Mouse (Mus musculus) T-helper 2 cell (primary cell): ENCODE data around the gene Chrna1.

Experiments
- in situ Hi-C: fragments of 300-600 bp; cut with MboI, MseI; formaldehyde crosslinking; loops from one replicate; pipeline ENCODE4 v1.15.1; 2025; ENCODE audit warnings: high pct_unique_total_duplicates

The Chrna1 gene

GRCm38 (mm10) chr2:73561665-73562063 lies 18.5 kb downstream of the Chrna1 start:
- in situ Hi-C loops, result loop anchor here (25.0 kb wide), 1 partner anchor 326 kb away; the partner anchor contains the start of gene Atf2

GRCm38 (mm10) chr2:73560899-73561664 lies 19.1 kb downstream of the Chrna1 start:
- in situ Hi-C loops, result loop anchor here (25.0 kb wide), 1 partner anchor 326 kb away; the partner anchor contains the start of gene Atf2

- in situ Hi-C loops, result loop anchor here (25.0 kb wide), 1 partner anchor 327 kb away; the partner anchor contains the start of gene Atf2
Measured at GRCm38 (mm10) chr2:73560445-73560844, 19.7 kb downstream of the Chrna1 start.

GRCm38 (mm10) chr2:73557956-73558355 lies 22.2 kb downstream of the Chrna1 start:
- in situ Hi-C loops, result loop anchor here (25.0 kb wide), 1 partner anchor 329 kb away; the partner anchor contains the start of gene Atf2

- in situ Hi-C loops, result loop anchor here (25.0 kb wide), 1 partner anchor 330 kb away; the partner anchor contains the start of gene Atf2
Measured at GRCm38 (mm10) chr2:73557061-73557460, 23.1 kb downstream of the Chrna1 start.

GRCm38 (mm10) chr2:73554389-73554788 lies 25.7 kb downstream of the Chrna1 start:
- in situ Hi-C loops, result loop anchor here (25.0 kb wide), 1 partner anchor 333 kb away; the partner anchor contains the start of gene Atf2

GRCm38 (mm10) chr2:73552926-73553325 lies 27.2 kb downstream of the Chrna1 start:
- in situ Hi-C loops, result loop anchor here (25.0 kb wide), 1 partner anchor 334 kb away; the partner anchor contains the start of gene Atf2

- in situ Hi-C loops, result loop anchor here (25.0 kb wide), 1 partner anchor 337 kb away; the partner anchor contains the start of gene Atf2
Measured at GRCm38 (mm10) chr2:73550725-73551124, 29.4 kb downstream of the Chrna1 start.

GRCm38 (mm10) chr2:73548542-73548941 lies 31.6 kb downstream of the Chrna1 start:
- in situ Hi-C loops, result no loop called here

- in situ Hi-C loops, result no loop called here
Measured at GRCm38 (mm10) chr2:73547256-73547655, 32.9 kb downstream of the Chrna1 start.

GRCm38 (mm10) chr2:73545556-73545955 lies 34.6 kb downstream of the Chrna1 start:
- in situ Hi-C loops, result no loop called here

GRCm38 (mm10) chr2:73540450-73541162 lies 39.5 kb downstream of the Chrna1 start:
- in situ Hi-C loops, result loop anchor here (5.0 kb wide), 1 partner anchor 83 kb away; no protein-coding TSS in a partner anchor

- in situ Hi-C loops, result loop anchor here (5.0 kb wide), 1 partner anchor 82 kb away; no protein-coding TSS in a partner anchor
Measured at GRCm38 (mm10) chr2:73539697-73540096, 40.4 kb downstream of the Chrna1 start.

GRCm38 (mm10) chr2:73539141-73539540 lies 41.0 kb downstream of the Chrna1 start:
- in situ Hi-C loops, result no loop called here

GRCm38 (mm10) chr2:73538590-73538989 lies 41.5 kb downstream of the Chrna1 start:
- in situ Hi-C loops, result no loop called here

GRCm38 (mm10) chr2:73536091-73536783 lies 43.9 kb downstream of the Chrna1 start:
- in situ Hi-C loops, result no loop called here

GRCm38 (mm10) chr2:73534720-73535119 lies 45.4 kb downstream of the Chrna1 start:
- in situ Hi-C loops, result loop anchor here (5.0 kb wide), 1 partner anchor 47 kb away; no protein-coding TSS in a partner anchor

GRCm38 (mm10) chr2:73530487-73530886 lies 49.7 kb downstream of the Chrna1 start:
- in situ Hi-C loops, result loop anchor here (5.0 kb wide), 1 partner anchor 43 kb away; no protein-coding TSS in a partner anchor

GRCm38 (mm10) chr2:73529356-73530330 lies 50.5 kb downstream of the Chrna1 start, which contains the start of gene Wipf1:
Wipf1 (minus strand) TSS chr2:73529734.
- in situ Hi-C loops, result loop anchor here (5.0 kb wide), 1 partner anchor 42 kb away; no protein-coding TSS in a partner anchor
